19 mouse cellular contexts compared by ENCODE assay signal in the genomic region with DNA sequence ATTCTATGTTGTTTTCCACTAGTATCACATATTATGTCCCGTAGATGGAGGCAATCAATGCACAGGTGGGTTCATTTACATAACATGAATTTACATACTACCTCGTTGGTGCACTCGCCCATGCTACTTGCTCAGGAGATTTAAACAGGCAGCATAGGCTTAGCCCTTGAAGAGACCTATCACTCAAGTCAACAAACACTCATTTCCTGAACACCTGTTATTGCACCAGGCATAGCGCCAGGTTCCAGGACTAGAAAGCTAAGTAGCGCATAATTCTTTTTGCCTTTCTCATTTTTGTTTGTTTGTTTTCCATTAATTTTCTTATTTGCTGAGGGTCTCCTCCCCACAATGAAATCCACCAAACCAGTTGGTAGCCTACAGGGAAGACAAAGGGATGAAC.
DNase-seq lines count a peak whose midpoint lies in the region; ATAC-seq and TF ChIP-seq lines count a peak whose summit lies in the region.
"Had no signal": no experiment of that assay in that cellular context is flagged by ENCODE, and none has a peak within 500 bp of the region (broad histone marks: within the 10 kb centered on the region; RNA-seq: fewer than 3 reads in every experiment).

No protein-coding gene starts in this region.

- no peaks in the 10 kb centered on the region for H3K27me3 ChIP-seq in cerebellum, adult 2 months (ENCODE audit: control insufficient read depth, insufficient read depth, low read length)
- no peaks in the 10 kb centered on the region for H3K27me3 ChIP-seq in lung, embryonic 14.5 days (ENCODE audit: insufficient read depth, low read length)
- no peaks in the 10 kb centered on the region for H3K27me3 ChIP-seq in intestine, embryonic 15.5 days (replicated peaks)
- H3K27me3 ChIP-seq: embryonic facial prominence, embryonic 12.5 days; forebrain, embryonic 13.5 days; heart, embryonic 13.5 days; megakaryocyte, embryonic 14.5 days had no signal

- H3K27ac ChIP-seq in cerebellum, adult 2 months (ENCODE audit: insufficient read depth, low read length), result peak overlapping the region; percentile 61
- H3K27ac ChIP-seq in lung, embryonic 14.5 days (ENCODE audit: low read depth), result no peak overlapping the region
- no peak overlapping the region for H3K27ac ChIP-seq in intestine, embryonic 15.5 days
- H3K27ac ChIP-seq: embryonic facial prominence, embryonic 12.5 days; forebrain, embryonic 13.5 days; heart, embryonic 13.5 days; stomach, postnatal 0 days had no signal

- ATAC-seq in lung, embryonic 14.5 days (ENCODE audit: insufficient read depth), result no peak
- no peak for ATAC-seq in intestine, embryonic 15.5 days
- ATAC-seq: forebrain, embryonic 13.5 days; hindbrain, embryonic 16.5 days; intestine, postnatal 0 days had no signal

- no peak overlapping the region for H3K4me3 ChIP-seq in cerebellum, adult 2 months (replicated peaks; ENCODE audit: insufficient read depth, low read depth, low read length)
- no peak overlapping the region for H3K4me3 ChIP-seq in lung, embryonic 14.5 days (ENCODE audit: low read depth, low read length)
- H3K4me3 ChIP-seq in intestine, embryonic 15.5 days (replicated peaks), result no peak overlapping the region
- H3K4me3 ChIP-seq: embryonic facial prominence, embryonic 12.5 days; erythroblast, embryonic 14.5 days; forebrain, embryonic 13.5 days; heart, embryonic 13.5 days; megakaryocyte, embryonic 14.5 days had no signal

- no peaks in the 10 kb centered on the region for H3K36me3 ChIP-seq in lung, embryonic 14.5 days (ENCODE audit: insufficient read depth)
- H3K36me3 ChIP-seq in intestine, embryonic 15.5 days, result no peaks in the 10 kb centered on the region
- H3K36me3 ChIP-seq: embryonic facial prominence, embryonic 12.5 days; heart, embryonic 13.5 days had no signal

- no peak overlapping the region for H3K9ac ChIP-seq in lung, embryonic 14.5 days
- no peak overlapping the region for H3K9ac ChIP-seq in intestine, embryonic 15.5 days
- H3K9ac ChIP-seq: embryonic facial prominence, embryonic 12.5 days; forebrain, embryonic 13.5 days; heart, embryonic 13.5 days had no signal

- H3K4me2 ChIP-seq in lung, embryonic 14.5 days, result no peak overlapping the region
- H3K4me2 ChIP-seq in intestine, embryonic 15.5 days (replicated peaks), result no peak overlapping the region
- H3K4me2 ChIP-seq: embryonic facial prominence, embryonic 12.5 days; forebrain, embryonic 13.5 days; heart, embryonic 13.5 days had no signal

- no peaks in the 10 kb centered on the region for H3K9me3 ChIP-seq in lung, embryonic 14.5 days (ENCODE audit: low read depth, low read length)
- H3K9me3 ChIP-seq in intestine, embryonic 15.5 days, result no peaks in the 10 kb centered on the region
- H3K9me3 ChIP-seq: embryonic facial prominence, embryonic 12.5 days; forebrain, embryonic 13.5 days; heart, embryonic 13.5 days had no signal

- DNase-seq in cerebellum, adult 2 months, result peak; percentile 70 to 84
- peak; percentile 51 to 60 for DNase-seq in cerebellum, postnatal 10 days
- peak; percentile 11 for DNase-seq in lung, embryonic 14.5 days
- DNase-seq in lung, postnatal 4 days, result peak; percentile 19 to 40
- no peak for DNase-seq in right cerebral cortex, postnatal 25 days
- DNase-seq in ovary, adult 18-20 months (ENCODE audit: low spot score), result no peak
- DNase-seq: adrenal gland, adult 8-10 months; heart, postnatal 4 days; layer of hippocampus, postnatal 36 days; liver had no signal

- no peak for TF ChIP-seq CTCF in cerebellum, adult 2 months (IDR thresholded peaks at IDR 0.05; ENCODE audit: borderline replicate concordance, insufficient read depth, low read depth, low read length)
- no peak for TF ChIP-seq CTCF in lung, embryonic 14.5 days (IDR thresholded peaks at IDR 0.05; ENCODE audit: low read depth)

- H3K4me1 ChIP-seq in cerebellum, adult 2 months (ENCODE audit: control insufficient read depth, insufficient read depth, low read length), result peaks cover 22% of the 10 kb centered on the region; the same call in 1 of the 2 replicates
- H3K4me1 ChIP-seq in lung, embryonic 14.5 days (ENCODE audit: insufficient read depth), result 0 out of 2 replicates have a peak, but pooled peaks cover 4% of the 10 kb centered on the region
- no peaks in the 10 kb centered on the region for H3K4me1 ChIP-seq in intestine, embryonic 15.5 days (replicated peaks)
- H3K4me1 ChIP-seq: embryonic facial prominence, embryonic 12.5 days; forebrain, embryonic 13.5 days; heart, embryonic 13.5 days; megakaryocyte, embryonic 14.5 days had no signal

- no peak for TF ChIP-seq POLR2A in cerebellum, adult 2 months (IDR thresholded peaks at IDR 0.05; ENCODE audit: borderline replicate concordance, insufficient read depth, low read length)

- 27% methylated on average over 5 of the region's 5 CpGs for WGBS in cerebellum, adult 2 months
- 60% methylated on average over 5 of the region's 5 CpGs for WGBS in lung, embryonic 14.5 days
- WGBS in intestine, embryonic 15.5 days, result 75% methylated on average over 5 of the region's 5 CpGs

Comparison
In these comparisons a context has a peak if more than half of its experiments do, and no peak if none do; other contexts are left out.
1. DNase-seq: peak in cerebellum, adult 2 months (2 of 2), cerebellum, postnatal 10 days (2 of 2), lung, embryonic 14.5 days (single experiment) and lung, postnatal 4 days (2 of 2); none in right cerebral cortex, postnatal 25 days (single experiment) and ovary, adult 18-20 months (single experiment).